Mouse (Mus musculus): ENCODE results near the gene Mpo.
A peak's percentile ranks its signal among the peaks of the same experiment; 100 is the strongest.

- peak; percentile 99 for TF ChIP-seq CTCF (IDR thresholded peaks at IDR 0.05; ENCODE audit: low read depth)
- TF ChIP-seq EP300 (IDR thresholded peaks at IDR 0.05; ENCODE audit: low read depth): no peak
These were observed 22.4 kb upstream of the Mpo start for GRCm38 (mm10) chr11:87770989-87771388.

Measured in liver, embryonic 14.5 days (tissue).